Mouse (Mus musculus) small intestine, adult 2 months (tissue): ENCODE measurements around the gene Eif3i.

Experiments
- CTCF ChIP-seq: fragments of 200-500 bp; IDR thresholded peaks from 2 replicates; pipeline ENCODE4 v1.5.1; 2012; ENCODE audit warnings: low read depth, mild to moderate bottlenecking, control low read depth, inconsistent platforms, low read length, moderate library complexity, mixed read lengths; ENCODE audit not compliant: insufficient replicate concordance, insufficient read length; ENCODE audit errors: extremely low read depth
- POLR2A ChIP-seq: fragments of 200-500 bp; IDR thresholded peaks from 2 replicates; pipeline ENCODE4 v1.6.1; 2012; ENCODE audit warnings: low read depth, mild to moderate bottlenecking, control low read depth, inconsistent platforms, low read length, moderate library complexity

DNA sequence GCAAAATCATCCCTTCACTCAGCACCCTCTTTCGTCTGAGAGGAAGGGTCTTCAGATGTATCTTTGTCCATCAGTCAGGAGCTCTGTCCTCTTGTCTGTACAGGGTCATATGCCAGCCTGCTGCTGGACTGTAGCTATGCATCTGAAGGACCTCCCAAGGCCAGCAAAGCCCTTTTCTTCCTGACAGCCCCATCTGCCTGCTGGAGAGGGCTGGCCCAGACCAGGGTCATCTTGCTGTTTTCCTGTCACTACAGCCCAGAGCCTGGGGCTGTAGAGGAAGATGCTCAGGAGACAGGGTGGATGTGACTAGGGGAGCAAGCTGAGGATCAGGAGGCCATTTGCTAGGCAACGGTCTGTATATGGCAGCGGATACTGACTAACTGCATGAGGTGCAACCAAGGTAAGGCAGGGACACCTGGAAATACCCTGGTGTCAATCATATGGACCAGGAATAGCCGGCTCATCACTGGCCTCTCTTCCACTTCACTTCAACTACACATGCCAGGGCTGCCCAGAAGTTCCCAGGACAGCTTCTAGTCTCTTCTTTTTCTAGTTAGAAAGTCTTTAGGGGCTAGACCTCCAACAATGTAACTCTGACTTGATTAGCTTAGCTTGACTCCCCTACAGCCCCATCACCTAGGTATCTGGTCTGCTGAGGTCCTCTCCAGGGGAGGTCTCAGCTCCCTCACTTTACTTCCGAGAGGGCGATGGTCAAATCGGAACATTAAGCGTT, 22.5 kb upstream of the Eif3i start:
- TF ChIP-seq CTCF (no peak), POLR2A (no peak)
